Mouse (Mus musculus): ENCODE data around the gene Pyy. TPM values are rescaled to one million over a fixed set of nuclear protein-coding genes. Genes with fewer than 3 reads are reported as not detected.

Pyy gene
- polyA plus RNA-seq, 2 experiments, result not detected

DNA sequence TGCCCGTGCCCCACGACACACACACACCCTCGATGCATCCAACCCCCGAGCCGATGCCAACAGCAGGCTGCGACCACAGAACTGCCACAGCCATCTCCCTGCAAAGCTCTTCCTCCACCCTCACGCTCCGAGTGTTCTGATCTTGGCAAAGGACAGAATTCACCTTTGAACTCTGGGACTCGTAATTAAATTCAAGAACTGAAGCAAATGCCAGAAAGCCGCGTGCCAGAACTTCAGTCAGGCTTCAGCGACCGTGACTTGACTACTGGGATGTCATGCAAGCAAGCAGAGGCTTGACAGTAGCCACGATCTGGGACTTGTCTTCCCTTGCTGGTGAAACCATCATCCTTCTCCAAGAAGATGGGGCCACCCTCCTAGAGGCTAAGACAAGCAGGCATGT, 33.9 kb downstream of the Pyy start:
- TF ChIP-seq POLR2A (IDR thresholded peaks at IDR 0.05; ENCODE audit: borderline replicate concordance, extremely low read depth, insufficient read depth, insufficient read length), result no peak
- 79% methylated on average over 14 of the region's 14 CpGs for WGBS
- no peak for ATAC-seq (ENCODE audit: low FRiP score, low read depth)
- 0 out of 2 replicates have a peak, but pooled peaks cover 4% of the 10 kb centered on the region for H3K4me1 ChIP-seq (ENCODE audit: control insufficient read depth, insufficient read depth, low read length)
- no peak overlapping the region for H3K9ac ChIP-seq (ENCODE audit: low read depth, low read length, severe bottlenecking)
- H3K27me3 ChIP-seq (ENCODE audit: control insufficient read depth, insufficient read depth, low read length), result no peaks in the 10 kb centered on the region
- no peaks in the 10 kb centered on the region for H3K9me3 ChIP-seq (ENCODE audit: control insufficient read depth, low read length)
- DNase-seq (ENCODE audit: low spot score), result no peak
- H3K4me3 ChIP-seq (replicated peaks; ENCODE audit: low read length), result no peak overlapping the region
- H3K36me3 ChIP-seq (ENCODE audit: control insufficient read depth, insufficient read depth, low read length), result peaks cover 14% of the 10 kb centered on the region
- H3K27ac ChIP-seq (replicated peaks; ENCODE audit: low read depth, low read length), result no peak overlapping the region
- no peak overlapping the region for H3K4me2 ChIP-seq (replicated peaks; ENCODE audit: low read depth, low read length, severe bottlenecking)

DNA sequence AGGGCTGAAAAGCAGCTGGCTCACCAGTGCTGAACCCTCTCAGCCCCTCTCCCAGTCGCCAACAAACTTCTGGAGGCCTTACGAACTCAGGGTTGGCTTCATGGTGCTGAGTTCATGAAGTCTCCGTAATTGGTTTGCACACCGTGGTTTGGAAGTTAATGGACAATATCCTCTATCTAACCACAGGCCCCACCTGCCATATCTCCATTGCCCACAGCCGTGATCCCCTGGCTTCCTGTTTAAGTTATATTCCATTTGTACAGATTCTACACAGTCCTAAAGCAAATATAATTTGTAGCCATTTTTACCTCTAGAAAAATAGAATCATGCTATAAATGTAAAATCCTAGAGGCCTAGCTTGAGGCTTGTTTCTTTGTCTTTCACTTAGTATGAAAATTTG, 34.9 kb downstream of the Pyy start:
- DNase-seq (ENCODE audit: low spot score) (no peak), ATAC-seq (ENCODE audit: low FRiP score, low read depth) (no peak)
- WGBS, result 78% methylated on average over 5 of the region's 5 CpGs

DNA sequence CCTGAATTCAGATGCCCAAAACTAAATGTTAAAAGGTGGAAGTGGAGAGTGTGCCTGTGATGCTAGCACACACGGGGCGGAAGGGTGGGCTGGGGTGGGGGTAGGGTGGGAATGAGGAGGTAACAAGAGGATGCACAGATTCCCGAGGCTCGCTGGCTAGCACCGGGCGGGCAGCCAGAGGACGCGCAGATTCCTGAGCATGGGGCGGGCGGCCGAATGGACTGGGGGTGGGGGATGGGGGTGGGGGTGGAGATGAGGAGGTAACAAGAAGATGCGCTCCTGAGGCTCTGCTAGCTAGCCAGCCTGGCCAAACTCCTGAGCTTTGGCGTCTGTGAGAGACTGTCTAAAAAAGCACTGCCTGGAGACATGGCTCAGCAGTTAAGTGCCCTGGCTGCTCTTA, 37.2 kb downstream of the Pyy start:
- no peak overlapping the region for H3K27ac ChIP-seq (replicated peaks; ENCODE audit: low read depth, low read length)
- H3K4me1 ChIP-seq (ENCODE audit: control insufficient read depth, insufficient read depth, low read length), result 0 out of 2 replicates have a peak, but pooled peaks cover 4% of the 10 kb centered on the region
- TF ChIP-seq POLR2A (IDR thresholded peaks at IDR 0.05; ENCODE audit: borderline replicate concordance, extremely low read depth, insufficient read depth, insufficient read length), result no peak
- H3K27me3 ChIP-seq (ENCODE audit: control insufficient read depth, insufficient read depth, low read length), result no peaks in the 10 kb centered on the region
- H3K9me3 ChIP-seq (ENCODE audit: control insufficient read depth, low read length), result no peaks in the 10 kb centered on the region
- peak; percentile 63 for ATAC-seq (ENCODE audit: low FRiP score, low read depth)
- DNase-seq (ENCODE audit: low spot score), result peak; percentile 7
- H3K36me3 ChIP-seq (ENCODE audit: control insufficient read depth, insufficient read depth, low read length), result peaks cover 2% of the 10 kb centered on the region; the same call in 1 of the 2 replicates
- peak overlapping the region; percentile 28; the same call in 1 of the 2 replicates for H3K9ac ChIP-seq (ENCODE audit: low read depth, low read length, severe bottlenecking)
- H3K4me2 ChIP-seq (replicated peaks; ENCODE audit: low read depth, low read length, severe bottlenecking), result no peak overlapping the region; the same call in 1 of the 2 replicates
- no peak overlapping the region for H3K4me3 ChIP-seq (replicated peaks; ENCODE audit: low read length)
- WGBS, result 5% methylated on average over 13 of the region's 13 CpGs

More for the DNA sequence above, 34.9 kb downstream of the Pyy start:
- Histone ChIP-seq H3K9ac (ENCODE audit: low read depth, low read length, severe bottlenecking) (no peak overlapping the region), H3K27ac (replicated peaks; ENCODE audit: low read depth, low read length) (no peak overlapping the region), H3K9me3 (ENCODE audit: control insufficient read depth, low read length) (no peaks in the 10 kb centered on the region), H3K27me3 (ENCODE audit: control insufficient read depth, insufficient read depth, low read length) (no peaks in the 10 kb centered on the region), H3K36me3 (ENCODE audit: control insufficient read depth, insufficient read depth, low read length) (peaks cover 6% of the 10 kb centered on the region), H3K4me3 (replicated peaks; ENCODE audit: low read length) (no peak overlapping the region), H3K4me2 (replicated peaks; ENCODE audit: low read depth, low read length, severe bottlenecking) (no peak overlapping the region), H3K4me1 (ENCODE audit: control insufficient read depth, insufficient read depth, low read length) (0 out of 2 replicates have a peak, but pooled peaks cover 4% of the 10 kb centered on the region)
- no peak for TF ChIP-seq POLR2A (IDR thresholded peaks at IDR 0.05; ENCODE audit: borderline replicate concordance, extremely low read depth, insufficient read depth, insufficient read length)

DNA sequence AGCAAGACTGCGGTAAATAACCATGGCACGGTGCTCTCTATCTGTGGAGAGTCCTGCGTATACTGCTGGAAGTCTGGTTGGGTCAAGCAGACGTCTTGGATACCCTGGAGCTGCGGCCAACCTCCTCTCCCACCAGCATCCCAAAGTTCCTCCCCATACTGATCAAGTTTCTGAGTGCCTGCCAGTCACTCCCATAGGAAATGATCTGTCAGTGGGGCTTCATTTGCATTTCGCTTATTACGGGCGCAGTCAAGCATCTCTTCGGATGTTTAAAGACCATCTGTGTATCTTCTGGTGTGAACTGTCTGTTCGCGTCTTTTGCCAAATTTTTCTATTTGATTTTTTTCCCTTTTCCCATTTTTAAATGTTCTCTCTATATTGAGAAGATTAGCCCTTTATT, 38.0 kb downstream of the Pyy start:
- no peak overlapping the region for H3K4me2 ChIP-seq (replicated peaks; ENCODE audit: low read depth, low read length, severe bottlenecking)
- WGBS, result 58% methylated on average over 11 of the region's 11 CpGs

DNA sequence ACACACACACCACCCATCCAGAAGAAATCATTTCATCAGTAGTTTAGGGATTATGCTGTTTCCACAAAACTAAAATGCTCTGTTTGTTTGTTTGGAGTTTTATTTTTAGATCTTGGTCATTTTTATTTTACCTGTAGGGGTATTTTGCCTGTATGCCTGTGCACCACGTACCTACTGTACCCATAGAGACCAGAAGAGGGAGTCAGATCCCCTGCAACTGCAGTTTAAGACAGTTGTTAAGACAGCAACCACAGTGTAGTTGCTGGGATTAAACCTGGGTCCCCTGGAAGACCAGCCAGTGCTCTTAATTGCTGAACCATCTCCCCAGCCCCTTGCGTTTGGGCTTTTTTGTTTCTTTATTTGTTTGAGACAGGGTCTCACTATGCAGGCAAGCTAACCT, 38.7 kb downstream of the Pyy start:
- Histone ChIP-seq H3K27me3 (ENCODE audit: control insufficient read depth, insufficient read depth, low read length) (no peaks in the 10 kb centered on the region), H3K4me2 (replicated peaks; ENCODE audit: low read depth, low read length, severe bottlenecking) (no peak overlapping the region), H3K36me3 (ENCODE audit: control insufficient read depth, insufficient read depth, low read length) (peaks cover 3% of the 10 kb centered on the region), H3K27ac (replicated peaks; ENCODE audit: low read depth, low read length) (no peak overlapping the region), H3K4me3 (replicated peaks; ENCODE audit: low read length) (no peak overlapping the region), H3K4me1 (ENCODE audit: control insufficient read depth, insufficient read depth, low read length) (0 out of 2 replicates have a peak, but pooled peaks cover 4% of the 10 kb centered on the region), H3K9me3 (ENCODE audit: control insufficient read depth, low read length) (no peaks in the 10 kb centered on the region), H3K9ac (ENCODE audit: low read depth, low read length, severe bottlenecking) (no peak overlapping the region)
- 31% methylated on average over 2 of the region's 2 CpGs for WGBS
- TF ChIP-seq POLR2A (IDR thresholded peaks at IDR 0.05; ENCODE audit: borderline replicate concordance, extremely low read depth, insufficient read depth, insufficient read length), result no peak
- ATAC-seq (ENCODE audit: low FRiP score, low read depth) (no peak), DNase-seq (ENCODE audit: low spot score) (no peak)

More for the DNA sequence above, 38.0 kb downstream of the Pyy start:
- no peaks in the 10 kb centered on the region for H3K27me3 ChIP-seq (ENCODE audit: control insufficient read depth, insufficient read depth, low read length)
- no peak for ATAC-seq (ENCODE audit: low FRiP score, low read depth)
- no peak overlapping the region for H3K27ac ChIP-seq (replicated peaks; ENCODE audit: low read depth, low read length)
- no peak overlapping the region for H3K9ac ChIP-seq (ENCODE audit: low read depth, low read length, severe bottlenecking)
- H3K36me3 ChIP-seq (ENCODE audit: control insufficient read depth, insufficient read depth, low read length), result peaks cover 1% of the 10 kb centered on the region; the same call in 1 of the 2 replicates
- H3K9me3 ChIP-seq (ENCODE audit: control insufficient read depth, low read length), result no peaks in the 10 kb centered on the region
- no peak for DNase-seq (ENCODE audit: low spot score)
- 0 out of 2 replicates have a peak, but pooled peaks cover 4% of the 10 kb centered on the region for H3K4me1 ChIP-seq (ENCODE audit: control insufficient read depth, insufficient read depth, low read length)
- H3K4me3 ChIP-seq (replicated peaks; ENCODE audit: low read length), result no peak overlapping the region
- TF ChIP-seq POLR2A (IDR thresholded peaks at IDR 0.05; ENCODE audit: borderline replicate concordance, extremely low read depth, insufficient read depth, insufficient read length), result no peak
